Mouse (Mus musculus): ENCODE measurements around the gene Cep19. TPM values are rescaled to one million over a fixed set of nuclear protein-coding genes. Genes with fewer than 3 reads are reported as not detected.
A peak's percentile ranks its signal among the peaks of the same experiment; 100 is the strongest.
"Not testable (repeated sequence)": the region's sequence is repeated elsewhere in the genome, so short reads cannot be mapped to it uniquely, and the experiment has no call there.

The Cep19 gene
- 10 to 100 TPM in 1 of 2 experiments, 1 to 10 TPM in 1; 9.3 to 10.9 TPM for total RNA-seq (2021)
- long read RNA-seq, experiment 1, transcript Cep19-202 (4 exons, 1,718 nt): major isoform, 19 of 37 reads
- long read RNA-seq, experiment 1, partial matches to known transcripts: 0 of 37 reads
- long read RNA-seq, experiment 1, other reads (novel, unspliced or antisense): 18 of 37 reads
- long read RNA-seq, experiment 2, transcript Cep19-202 (4 exons, 1,718 nt): major isoform, 12 of 27 reads
- long read RNA-seq, experiment 2, partial matches to known transcripts: 0 of 27 reads
- long read RNA-seq, experiment 2, other reads (novel, unspliced or antisense): 15 of 27 reads

- peak; percentile 87 for DNase-seq (ENCODE audit: low spot score)
Measured at GRCm38 (mm10) chr16:32099638-32100150, at the start of gene Cep19, which contains the start of gene Pigx. Cep19 (plus strand) TSS chr16:32099800. Pigx (minus strand) TSS chr16:32099740.

- no peak for DNase-seq (ENCODE audit: low spot score)
Measured at GRCm38 (mm10) chr16:32058817-32059216, 40.8 kb upstream of the Cep19 start.

GRCm38 (mm10) chr16:32059840-32060523, 39.6 kb upstream of the Cep19 start:
- no peak for DNase-seq (ENCODE audit: low spot score)

GRCm38 (mm10) chr16:32062226-32062625, 37.4 kb upstream of the Cep19 start:
- no peak for DNase-seq (ENCODE audit: low spot score)

- DNase-seq (ENCODE audit: low spot score): no peak
Measured at GRCm38 (mm10) chr16:32063900-32064299, 35.7 kb upstream of the Cep19 start.

GRCm38 (mm10) chr16:32066899-32067298, 32.7 kb upstream of the Cep19 start:
- no peak for DNase-seq (ENCODE audit: low spot score)

- no peak for DNase-seq (ENCODE audit: low spot score)
Measured at GRCm38 (mm10) chr16:32068389-32069300, 31.0 kb upstream of the Cep19 start.

- not testable (repeated sequence) for DNase-seq (ENCODE audit: low spot score)
Measured at GRCm38 (mm10) chr16:32070070-32070469, 29.5 kb upstream of the Cep19 start.

- DNase-seq (ENCODE audit: low spot score): no peak
Measured at GRCm38 (mm10) chr16:32075762-32076161, 23.8 kb upstream of the Cep19 start.

GRCm38 (mm10) chr16:32076406-32076805, 23.2 kb upstream of the Cep19 start:
- DNase-seq (ENCODE audit: low spot score): peak; percentile 35

- no peak for DNase-seq (ENCODE audit: low spot score)
Measured at GRCm38 (mm10) chr16:32077648-32078407, 21.8 kb upstream of the Cep19 start.

GRCm38 (mm10) chr16:32078408-32078990, 21.1 kb upstream of the Cep19 start:
- DNase-seq (ENCODE audit: low spot score): no peak

GRCm38 (mm10) chr16:32078991-32079511, 20.5 kb upstream of the Cep19 start, which contains the start of gene Pak2:
Pak2 (minus strand) TSS chr16:32079342.
- DNase-seq (ENCODE audit: low spot score): peak; percentile 83

- no peak for DNase-seq (ENCODE audit: low spot score)
Measured at GRCm38 (mm10) chr16:32087629-32088443, 11.8 kb upstream of the Cep19 start.

GRCm38 (mm10) chr16:32091466-32091865, 8.1 kb upstream of the Cep19 start:
- no peak for DNase-seq (ENCODE audit: low spot score)

GRCm38 (mm10) chr16:32097757-32098156, 1.8 kb upstream of the Cep19 start:
- DNase-seq (ENCODE audit: low spot score): not testable (repeated sequence)

- no peak for DNase-seq (ENCODE audit: low spot score)
Measured at GRCm38 (mm10) chr16:32098897-32099637, 533 bp upstream of the Cep19 start.

- DNase-seq (ENCODE audit: low spot score): no peak
Measured at GRCm38 (mm10) chr16:32102295-32102694, 2.7 kb downstream of the Cep19 start.

Data from gastrocnemius, adult 18-20 months (tissue).